Mouse (Mus musculus) spleen, embryonic (tissue): ENCODE measurements around the gene Banf2.

Experiments used
- CTCF ChIA-PET: fragments of 350-600 bp; sonication (Branson Sonifier 250); formaldehyde crosslinking; loops from one replicate; lab custom pipeline; 2022; lab: Charles Lee

Gene Banf2

DNA sequence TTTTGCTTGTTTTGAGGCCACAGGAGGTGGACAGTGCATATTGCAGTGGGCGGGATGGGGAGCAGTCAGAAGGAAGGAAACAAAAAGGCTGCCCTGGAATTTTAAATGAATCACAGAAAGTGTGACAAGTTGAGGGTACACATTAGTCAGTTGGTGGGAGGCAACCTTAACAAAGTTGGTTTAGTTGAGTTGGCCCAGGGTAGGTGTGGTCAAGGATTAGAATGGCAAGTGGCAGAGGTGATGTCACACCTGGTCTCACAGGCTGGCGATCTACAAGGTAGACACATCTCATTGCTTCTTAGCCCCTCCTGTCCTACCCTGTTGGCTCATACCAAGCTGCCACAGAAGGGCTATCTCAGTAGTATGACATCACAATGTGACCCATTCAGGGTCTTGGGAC is at the start of gene Banf2:
TSS of gene Banf2 (plus strand) at position 396 of the 400 bp plus-strand sequence.
- CTCF ChIA-PET = no interaction called here

DNA sequence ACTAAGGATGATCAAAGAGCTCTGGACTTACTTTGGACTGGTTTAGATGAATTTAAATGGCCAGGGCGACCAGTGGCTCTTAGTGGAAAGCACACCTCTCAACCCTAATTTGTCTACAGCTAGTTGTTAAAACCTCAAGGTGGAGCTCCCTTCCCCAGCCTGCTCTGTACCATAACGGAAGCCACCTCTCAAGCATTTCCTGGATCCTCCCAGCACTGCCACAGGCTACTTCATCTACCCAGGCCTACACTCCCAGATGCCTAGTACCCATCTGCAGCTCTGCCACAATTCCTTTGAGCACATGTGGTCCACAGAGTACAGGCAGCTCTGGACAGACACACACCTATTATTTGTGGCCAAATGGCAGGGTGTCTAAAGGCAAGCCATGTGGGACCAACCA is 49.4 kb upstream of the Banf2 start:
- CTCF ChIA-PET = no interaction called here

DNA sequence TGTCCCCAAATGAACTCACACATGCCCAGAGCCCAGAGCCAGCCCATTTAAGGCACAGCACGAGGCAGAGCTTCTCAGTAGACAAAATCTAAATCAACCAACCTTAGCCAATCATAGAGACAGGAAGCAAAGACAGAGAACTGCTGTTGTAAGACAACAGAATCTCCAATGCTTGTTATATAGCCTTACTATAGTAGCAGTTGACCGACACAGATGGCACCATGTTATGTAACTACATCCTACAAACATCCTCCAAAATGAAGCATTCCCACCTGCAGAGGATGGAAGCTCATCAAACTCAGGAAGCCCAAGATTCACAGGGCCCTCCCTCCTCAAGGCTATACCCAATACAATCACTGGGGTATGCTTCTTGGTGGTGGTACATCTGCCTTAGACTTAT is 45.4 kb upstream of the Banf2 start:
- CTCF ChIA-PET = no interaction called here

DNA sequence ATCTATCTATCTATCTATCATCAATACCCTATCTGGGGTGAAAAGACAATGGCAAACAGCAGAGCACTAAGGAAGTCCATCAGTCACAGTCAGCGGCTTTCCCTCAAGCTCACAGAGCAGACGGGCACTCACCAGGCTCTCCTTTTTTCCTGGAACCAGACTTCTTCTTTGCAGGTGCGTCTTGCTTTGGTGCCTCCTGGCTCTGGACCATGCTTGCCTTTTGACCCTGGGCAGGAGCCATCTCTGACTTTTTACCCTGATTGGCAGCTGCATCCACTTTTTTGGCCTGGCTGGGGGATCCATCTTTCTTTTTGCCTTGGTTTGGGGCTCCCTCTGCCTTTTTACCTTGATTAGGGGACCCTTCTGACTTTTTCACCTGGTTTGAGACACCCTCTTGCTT is 44.8 kb upstream of the Banf2 start:
- CTCF ChIA-PET = no interaction called here

DNA sequence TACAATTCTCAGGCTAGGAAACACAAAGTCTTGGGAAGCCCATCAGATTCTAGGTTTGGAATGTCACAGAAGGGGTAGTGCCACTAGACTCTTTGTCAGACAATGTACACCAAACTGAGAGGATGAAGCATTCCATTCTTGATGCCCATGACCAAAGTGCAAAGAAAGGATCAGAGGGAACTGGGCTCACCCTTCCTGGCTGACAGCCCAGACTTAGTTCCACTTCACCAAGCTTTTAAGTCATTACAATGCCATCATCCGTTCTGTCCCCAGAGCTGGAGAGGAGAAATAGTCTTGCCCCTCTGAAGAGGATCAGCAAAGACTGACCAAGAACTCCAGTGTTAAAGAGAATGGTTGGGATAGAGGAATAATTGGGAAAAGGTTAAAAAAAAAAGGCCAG is 41.9 kb upstream of the Banf2 start:
- CTCF ChIA-PET = no interaction called here

DNA sequence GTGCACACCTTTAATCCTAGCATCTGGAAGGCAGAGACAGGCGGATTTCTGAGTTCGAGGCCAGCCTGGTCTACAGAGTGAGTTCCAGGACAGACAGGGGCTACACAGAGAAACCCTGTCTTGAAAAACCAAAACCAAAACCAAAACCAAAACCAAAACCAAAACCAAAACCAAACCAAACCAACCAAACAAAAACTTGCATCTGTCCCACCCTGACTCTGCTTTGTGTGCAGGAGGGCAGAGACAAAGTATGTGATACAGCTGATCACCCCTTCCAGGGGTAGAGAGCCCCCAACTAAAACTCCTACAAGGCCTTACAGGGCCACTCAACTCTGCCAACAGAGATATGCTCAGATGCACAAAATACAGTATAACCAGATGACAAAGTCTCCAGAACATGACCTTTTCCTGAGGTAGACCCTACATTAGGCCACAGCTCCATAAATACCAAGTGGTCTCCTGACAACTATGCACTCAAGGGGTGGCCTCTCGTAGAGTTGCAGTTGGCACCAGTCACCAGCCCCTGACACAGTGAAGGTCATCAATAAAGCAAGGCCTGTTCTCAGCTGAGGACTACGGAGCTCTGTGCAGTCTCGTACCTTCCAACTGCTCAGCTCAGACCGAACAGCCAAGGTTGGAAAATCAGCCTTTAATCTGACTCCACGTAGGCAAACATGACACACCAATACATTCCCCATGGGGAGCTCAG is 40.7 kb upstream of the Banf2 start:
- CTCF ChIA-PET = no interaction called here

DNA sequence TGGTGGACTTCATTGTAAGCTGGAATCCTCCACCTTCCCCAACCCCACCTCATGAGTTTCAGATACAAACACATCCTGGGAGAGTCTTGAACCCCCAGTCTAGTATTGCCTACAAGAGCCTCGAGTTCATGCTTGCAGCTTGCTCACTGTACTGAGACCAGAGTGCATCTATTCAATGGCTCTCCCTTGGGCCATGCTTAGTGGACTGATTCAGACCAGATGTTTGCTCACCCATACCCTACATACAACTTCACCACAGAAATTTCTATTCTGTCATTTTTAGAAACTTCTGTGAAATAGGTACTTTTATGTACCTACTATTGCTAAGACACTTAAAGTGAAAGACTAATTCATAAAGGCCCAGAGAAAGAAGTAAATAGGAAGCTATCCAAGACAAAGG is 39.9 kb upstream of the Banf2 start:
- CTCF ChIA-PET = no interaction called here

DNA sequence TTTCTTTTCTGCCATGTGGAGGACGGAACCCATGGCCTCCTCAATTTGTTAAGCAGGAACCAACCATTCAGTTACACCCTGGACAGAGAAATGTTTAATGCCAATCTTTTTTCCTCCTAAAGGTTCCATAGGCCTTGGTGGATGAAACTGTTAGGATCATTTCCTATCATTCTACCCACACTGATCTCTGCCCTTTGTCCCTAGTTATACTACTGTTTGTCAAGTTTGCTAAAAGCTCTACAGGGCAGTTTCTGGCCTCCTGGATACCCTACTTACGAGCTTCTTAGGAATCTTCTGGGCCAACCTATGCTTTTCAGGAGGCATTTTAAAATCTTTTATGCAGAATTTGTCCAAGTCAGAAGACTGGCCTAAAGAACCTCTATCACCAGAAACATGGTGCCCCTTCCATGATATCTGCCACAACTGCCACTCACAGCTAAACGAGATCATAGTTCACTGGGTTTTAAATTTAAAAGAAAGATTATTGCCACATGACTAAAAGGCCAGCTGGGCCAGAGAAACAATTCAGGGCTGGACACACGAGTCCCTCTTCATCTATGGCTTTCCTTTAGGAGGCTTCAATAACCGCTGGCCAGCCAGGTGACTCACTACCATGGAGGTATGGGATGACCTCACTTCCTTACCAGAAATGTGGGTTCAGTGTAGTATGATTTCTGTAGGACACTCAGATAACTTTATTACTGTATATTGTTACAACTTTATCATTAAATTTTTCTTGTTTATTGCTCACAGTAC is 30.5 kb upstream of the Banf2 start:
- CTCF ChIA-PET = interaction anchor here (0.8 kb wide), 1 partner anchor 225 kb away, joined by 8 read pairs; no protein-coding TSS in a partner anchor

DNA sequence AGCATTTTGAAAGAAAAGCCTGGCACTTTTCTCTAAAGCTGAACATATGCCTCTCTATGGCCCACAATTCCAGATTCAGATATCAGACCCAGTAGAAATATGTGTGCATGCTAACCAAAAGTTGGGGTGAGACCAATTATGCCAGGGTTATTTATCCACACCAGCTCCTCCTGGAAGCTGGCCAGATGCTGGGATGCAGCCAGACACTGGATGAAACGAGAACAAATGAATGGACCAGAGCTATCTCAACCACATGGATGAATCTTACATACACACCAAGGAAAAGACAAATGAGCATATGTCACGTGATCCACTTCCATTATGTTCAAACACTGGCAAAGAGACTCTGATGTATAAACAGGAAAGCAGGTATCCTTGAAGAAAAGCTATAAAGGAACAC is 29.3 kb upstream of the Banf2 start:
- CTCF ChIA-PET = interaction anchor here (0.6 kb wide), 1 partner anchor 163 kb away, joined by 3 read pairs; no protein-coding TSS in a partner anchor

DNA sequence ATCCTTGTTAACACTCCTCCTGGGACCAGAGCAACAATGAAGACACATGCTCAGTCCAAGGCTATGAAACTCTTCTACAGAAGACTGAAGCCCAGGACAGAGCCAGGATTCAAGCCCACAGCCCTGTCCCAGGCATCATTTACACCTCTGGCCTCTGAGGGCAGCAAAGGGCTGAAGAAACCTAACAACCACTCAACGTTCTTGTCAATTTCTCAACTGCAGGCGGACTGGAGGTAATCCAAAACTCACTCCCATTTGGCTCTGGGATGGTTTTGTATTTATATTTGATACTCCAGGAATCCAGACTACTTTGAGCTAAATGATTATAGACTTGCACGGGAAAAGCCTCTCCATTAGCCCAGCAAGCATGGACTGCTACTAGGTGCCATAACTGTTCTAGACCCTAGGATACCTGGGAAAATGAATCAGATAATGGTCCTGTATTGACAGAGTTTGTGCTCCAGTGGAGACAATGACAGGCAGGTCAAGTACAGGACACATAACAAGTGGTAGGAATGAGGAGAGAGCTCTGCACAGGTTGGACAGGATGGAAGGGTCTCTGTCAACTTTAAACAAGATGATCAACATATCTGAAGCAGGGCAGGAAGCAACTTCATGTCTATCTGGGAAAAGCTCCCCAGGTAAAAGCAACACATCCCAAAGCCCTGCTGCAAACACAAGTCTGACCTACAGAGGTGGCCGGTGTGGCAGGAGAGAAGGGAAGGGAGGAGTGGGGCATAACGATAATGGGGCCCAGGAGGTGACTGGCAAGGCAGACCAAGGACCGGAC is 27.5 kb upstream of the Banf2 start:
- CTCF ChIA-PET = no interaction called here

DNA sequence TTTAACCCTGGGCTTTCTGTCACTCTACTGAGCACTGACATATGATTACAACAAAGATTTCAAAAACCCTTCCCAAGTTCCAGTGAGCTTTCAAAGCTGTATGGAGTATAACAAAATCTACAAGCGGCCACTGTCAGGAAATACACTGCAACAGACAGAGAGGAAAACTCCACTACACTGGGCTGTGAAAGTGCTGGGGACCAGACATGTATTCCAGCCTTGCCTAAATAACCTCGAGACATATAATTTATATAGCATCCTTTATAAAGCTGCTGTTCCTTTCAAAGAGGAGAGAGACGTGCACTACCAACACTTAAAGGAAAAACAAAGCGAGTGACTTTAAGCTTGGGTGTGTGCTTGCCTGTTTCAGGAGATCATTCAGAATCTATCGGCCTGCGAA is 26.2 kb upstream of the Banf2 start:
- CTCF ChIA-PET = no interaction called here

DNA sequence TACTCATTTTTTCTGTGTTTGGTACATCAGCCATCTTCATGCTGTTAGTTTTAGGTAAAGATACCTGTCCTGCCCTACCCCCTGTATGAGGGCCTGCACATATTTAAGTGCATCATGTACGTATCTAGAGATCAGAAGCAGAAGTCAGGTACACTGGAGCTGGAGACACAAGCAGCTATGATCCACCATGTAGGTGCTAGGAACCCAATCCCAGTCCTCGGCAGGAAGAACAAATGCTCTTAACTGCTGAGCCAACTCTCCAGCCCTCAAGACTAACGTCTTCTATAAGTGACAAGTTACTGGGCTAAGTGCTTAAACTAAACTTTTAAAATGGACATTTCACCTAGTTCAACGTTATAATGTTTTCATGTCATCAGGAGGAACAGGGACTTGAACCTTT is 25.6 kb upstream of the Banf2 start:
- CTCF ChIA-PET = no interaction called here

DNA sequence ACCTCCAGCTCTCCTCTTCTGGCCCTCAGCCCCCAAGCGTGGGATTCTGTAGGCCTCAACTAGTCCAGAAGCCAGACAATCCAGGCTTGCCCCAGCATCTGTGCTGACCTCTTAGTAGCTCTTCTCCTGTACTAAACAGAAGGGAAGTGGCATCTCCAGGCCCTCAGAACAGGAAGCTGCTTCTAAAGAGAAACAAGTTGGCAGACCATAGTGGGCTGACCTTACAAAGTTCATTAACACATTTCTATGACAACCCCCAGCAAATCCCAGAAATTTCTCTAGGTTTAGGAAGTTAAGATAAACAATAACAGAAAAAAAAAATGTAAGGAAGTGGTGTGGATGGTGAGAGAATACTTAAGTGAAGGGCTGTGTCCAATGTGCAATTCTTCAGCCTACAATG is 23.8 kb upstream of the Banf2 start:
- CTCF ChIA-PET = no interaction called here

DNA sequence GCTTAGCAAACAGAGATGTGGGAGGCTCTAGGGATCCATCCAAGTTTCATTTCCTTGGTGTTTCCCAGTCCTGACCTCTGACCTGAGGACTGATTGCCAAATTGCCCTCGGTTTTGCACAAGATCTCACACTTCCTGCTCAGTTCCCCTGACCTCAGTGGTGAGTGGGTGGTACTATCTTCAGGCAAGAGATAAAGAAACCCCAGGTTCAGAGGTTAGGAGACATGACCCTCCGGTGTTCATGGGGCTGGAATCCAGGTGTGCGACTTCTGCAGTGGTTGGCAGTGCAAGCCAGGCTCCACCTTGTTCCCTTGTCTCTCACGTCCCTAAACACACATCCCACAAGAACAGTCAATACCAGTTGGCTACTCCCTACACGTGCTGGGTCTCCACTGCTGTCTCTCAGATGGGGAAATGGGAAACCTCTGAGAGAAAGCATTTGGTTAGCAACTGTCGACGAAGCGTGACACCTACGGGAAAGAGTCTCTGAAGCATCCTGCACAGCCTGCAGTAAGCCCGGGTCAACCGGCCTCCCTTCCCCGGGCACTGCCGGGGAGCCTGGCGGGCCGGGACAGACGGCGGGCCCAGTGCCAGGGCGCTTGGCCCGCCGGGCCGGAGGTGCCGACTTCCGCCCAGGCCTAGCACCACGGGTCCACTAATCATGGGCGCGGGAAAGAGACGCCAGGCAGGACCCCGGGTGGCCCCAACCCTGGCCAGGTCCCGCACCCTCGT is 23.1 kb upstream of the Banf2 start:
- CTCF ChIA-PET = no interaction called here

DNA sequence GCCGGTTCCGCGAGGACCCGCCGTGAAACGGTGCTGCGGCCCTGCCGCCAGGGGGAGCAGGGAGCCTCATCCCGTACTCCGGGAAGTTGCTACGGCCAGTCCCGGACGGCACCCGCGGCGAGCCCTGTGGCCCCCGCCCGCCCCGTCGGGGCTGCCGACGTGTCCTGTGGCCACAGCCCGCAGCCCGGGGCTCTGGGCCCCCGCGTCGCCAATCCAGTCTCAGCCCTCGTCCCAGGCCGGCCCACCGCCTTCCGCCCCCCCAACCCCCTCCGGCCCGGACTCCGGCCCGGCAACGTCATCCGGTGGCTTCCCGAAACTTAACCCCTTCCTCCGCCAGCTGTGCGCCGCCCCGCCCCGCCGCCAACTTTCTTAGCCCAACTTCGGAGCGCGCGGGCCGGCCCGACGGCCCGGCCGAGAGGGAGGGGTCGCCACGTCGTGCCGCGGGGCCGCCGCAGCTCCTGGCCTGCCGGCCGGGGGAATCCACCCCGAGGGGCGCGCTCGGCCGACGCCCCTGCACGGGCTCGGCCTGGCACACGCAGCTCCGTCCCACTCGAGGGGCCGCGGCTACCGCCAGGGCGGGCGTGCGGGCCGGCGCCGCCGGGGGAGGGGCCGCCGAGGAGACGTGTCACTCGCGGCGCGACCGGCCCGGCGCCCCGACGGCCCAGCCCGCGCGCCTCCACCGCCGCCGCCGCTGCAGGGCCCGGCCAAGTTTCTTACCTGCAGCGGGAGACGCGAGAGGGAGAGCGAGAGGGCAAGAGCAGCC is 22.4 kb upstream of the Banf2 start:
- CTCF ChIA-PET = interaction anchor here (1.1 kb wide), 1 partner anchor 206 kb away, joined by 3 read pairs; no protein-coding TSS in a partner anchor

DNA sequence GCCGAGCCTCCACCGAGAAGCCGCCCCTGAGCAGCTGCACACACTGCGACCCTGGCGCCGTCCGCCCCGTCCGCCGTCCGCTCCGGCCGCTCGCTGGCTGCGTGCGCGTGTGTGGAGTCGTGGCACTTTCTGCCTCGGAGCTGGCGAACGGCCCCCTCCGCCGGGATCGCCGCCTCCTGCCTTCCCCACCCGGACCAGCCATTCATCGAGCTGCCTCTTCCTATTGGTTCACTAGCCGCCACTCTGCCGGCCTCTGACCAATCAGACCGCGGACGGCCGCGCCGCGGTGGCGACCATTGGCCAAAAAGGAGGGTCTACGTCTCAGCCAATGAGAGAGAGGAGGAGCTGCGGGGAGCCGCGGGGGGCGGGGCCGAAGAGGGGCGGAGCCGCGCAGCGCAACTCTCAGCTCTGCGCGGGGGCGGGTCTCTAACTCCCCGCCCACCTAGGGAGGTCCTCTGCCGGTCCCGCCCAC is 21.7 kb upstream of the Banf2 start, which contains the start of gene Rrbp1:
TSS of gene Rrbp1 (minus strand) at position 184 of the 472 bp plus-strand sequence.
- CTCF ChIA-PET = interaction anchor here (1.1 kb wide), 1 partner anchor 205 kb away, joined by 3 read pairs; no protein-coding TSS in a partner anchor

DNA sequence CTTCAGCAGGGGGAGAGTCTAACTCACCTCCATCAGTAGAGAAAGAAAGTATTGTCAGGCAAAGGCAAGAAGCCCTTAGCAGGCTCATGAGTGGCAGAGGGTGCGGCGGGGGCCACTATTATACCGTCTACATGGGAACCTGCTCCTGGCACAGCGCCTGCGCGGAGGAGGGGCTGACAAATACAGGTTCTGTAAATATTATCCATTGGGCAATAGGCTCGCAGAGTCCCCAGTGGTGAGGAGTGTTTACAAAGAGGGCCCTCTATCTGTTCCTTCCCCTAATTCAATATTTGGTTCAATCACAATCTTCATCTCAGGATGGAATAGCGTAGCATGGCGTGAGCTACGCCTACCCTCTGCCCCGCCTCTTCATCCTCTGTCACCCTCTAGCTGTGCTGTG is 18.8 kb upstream of the Banf2 start:
- CTCF ChIA-PET = interaction anchor here (0.7 kb wide), 1 partner anchor 151 kb away, joined by 3 read pairs; no protein-coding TSS in a partner anchor

DNA sequence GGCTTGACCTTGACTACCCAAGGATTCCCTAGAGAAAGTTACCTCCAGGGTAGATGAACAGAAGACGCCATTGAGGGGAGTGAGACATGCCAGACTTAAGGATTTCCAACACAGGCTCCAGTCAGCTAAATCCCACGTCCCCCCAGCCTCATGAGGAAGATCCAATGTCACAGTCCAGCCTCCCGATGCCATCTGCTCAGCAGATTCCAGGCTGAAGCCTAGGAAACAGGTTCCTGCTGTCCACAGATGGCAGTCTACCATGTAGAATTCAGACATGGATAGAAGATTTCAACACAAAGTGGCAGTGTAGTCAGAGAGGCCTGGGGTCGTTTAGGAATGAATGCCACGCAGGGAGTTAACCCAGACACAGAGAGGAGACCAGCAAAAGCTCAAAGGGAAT is 18.4 kb upstream of the Banf2 start:
- CTCF ChIA-PET = interaction anchor here (0.7 kb wide), 1 partner anchor 150 kb away, joined by 3 read pairs; no protein-coding TSS in a partner anchor

DNA sequence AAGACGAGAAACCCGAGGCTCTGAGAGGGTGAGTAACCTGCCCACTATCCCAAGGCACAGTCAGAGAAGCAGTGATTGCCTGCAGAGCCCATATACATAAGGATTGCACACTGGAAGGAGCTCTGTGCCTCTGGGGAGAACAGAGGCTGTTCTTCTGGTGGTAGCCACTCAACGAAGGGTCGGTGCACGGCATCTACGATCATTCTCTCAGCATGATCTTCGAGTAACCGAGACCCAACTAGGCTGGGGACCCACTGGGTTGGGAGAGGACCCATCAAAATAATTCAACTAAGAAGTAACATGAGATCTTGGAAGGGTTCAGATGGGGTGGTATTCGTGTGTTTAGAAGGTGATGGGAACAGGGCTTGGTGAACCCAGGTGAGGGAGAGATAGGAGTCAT is 17.0 kb upstream of the Banf2 start:
- CTCF ChIA-PET = no interaction called here

DNA sequence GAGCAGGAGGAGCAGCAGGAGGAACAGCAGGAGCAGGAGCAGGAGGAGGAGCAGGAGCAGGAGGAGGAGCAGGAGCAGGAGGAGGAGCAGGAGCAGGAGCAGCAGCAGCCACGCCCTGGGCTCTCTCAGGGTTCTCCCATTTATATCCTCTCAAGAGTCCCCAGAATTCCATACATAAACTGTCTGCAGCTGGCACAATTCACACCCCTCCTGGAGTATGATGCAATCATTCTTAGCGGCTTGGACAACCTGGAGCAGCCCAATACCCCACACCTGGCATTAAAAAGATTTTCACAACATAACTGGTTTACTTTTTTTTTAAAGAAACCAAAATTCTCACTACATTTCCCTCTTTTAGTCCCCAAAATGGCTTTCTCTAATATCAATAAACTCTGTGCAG is 12.9 kb upstream of the Banf2 start:
- CTCF ChIA-PET = no interaction called here
